Mouse (Mus musculus) ES-Bruce4 (cell line): ENCODE measurements around the gene Tpcn2.
A peak's percentile ranks its signal among the peaks of the same experiment; 100 is the strongest.

Source experiments
- CTCF ChIP-seq: IDR thresholded peaks from one replicate; pipeline ENCODE4 v1.8.1; 2011; ENCODE audit warnings: low read depth, low read length
- EP300 ChIP-seq: IDR thresholded peaks from 2 replicates; pipeline ENCODE4 v1.6.1; 2011; ENCODE audit warnings: low read depth, low read length; ENCODE audit not compliant: insufficient read depth
- POLR2A ChIP-seq: IDR thresholded peaks from one replicate; pipeline ENCODE4 v1.8.1; 2011; ENCODE audit warnings: low read length; ENCODE audit not compliant: insufficient read depth

DNA sequence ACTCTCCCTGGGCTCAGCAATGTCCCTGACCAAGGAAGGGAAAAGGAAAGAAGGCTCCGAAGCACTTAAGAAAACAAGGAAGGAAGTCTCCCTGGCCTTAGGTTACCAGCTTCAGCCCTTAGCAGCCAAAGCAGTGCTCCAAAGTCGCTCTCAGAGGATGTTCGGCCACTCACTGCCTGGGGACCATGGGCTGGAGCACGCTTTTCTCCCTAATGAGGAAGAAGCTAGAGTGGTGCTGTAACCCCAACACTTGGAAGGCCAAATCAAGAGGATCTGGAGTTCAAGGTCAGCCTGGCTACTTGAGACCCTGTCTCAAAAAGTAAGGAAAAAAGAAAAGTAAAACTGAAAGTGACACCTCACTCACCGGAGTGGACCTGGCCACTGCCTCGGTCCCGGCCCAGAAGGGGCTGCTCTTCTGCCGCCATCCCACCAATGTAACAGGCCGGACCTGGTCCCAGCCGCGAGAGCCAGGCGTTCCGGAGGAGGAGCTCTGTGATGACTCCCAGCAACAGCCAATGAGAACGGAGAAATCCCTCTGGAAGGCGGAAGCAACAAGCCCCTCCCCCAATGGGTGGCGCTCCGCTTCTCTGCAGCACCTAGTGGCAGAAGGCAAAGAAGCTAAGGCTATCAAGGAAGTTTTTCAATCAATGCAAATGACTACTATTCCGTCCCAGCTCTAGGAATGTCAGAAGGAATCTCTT is at the start of gene Tpcn2:
- TF ChIP-seq POLR2A (peak; percentile 21), EP300 (no peak), CTCF (no peak)
